Mouse (Mus musculus) cerebellum, adult 2 months (tissue): ENCODE results near the gene Furin. TPM values are rescaled to one million over a fixed set of nuclear protein-coding genes. Genes with fewer than 3 reads are reported as not detected.
"Not testable (repeated sequence)": the region's sequence is repeated elsewhere in the genome, so short reads cannot be mapped to it uniquely, and the experiment has no call there.

Experiments
- DNase-seq, 2 experiments: peaks; one replicate each; pipeline ENCODE4 v3.0.0; 2021
- H3K27ac ChIP-seq: fragments of 200-500 bp; 2 replicates; pipeline ENCODE4 v1.5.1; 2012; ENCODE audit warnings: low read length, control low read depth, inconsistent platforms; ENCODE audit not compliant: insufficient read depth
- H3K27me3 ChIP-seq: fragments of 200-500 bp; 2 replicates; pipeline ENCODE4 v1.6.1; 2012; ENCODE audit warnings: inconsistent platforms, mild to moderate bottlenecking, low read length, moderate library complexity; ENCODE audit not compliant: control insufficient read depth, insufficient read depth
- H3K4me1 ChIP-seq: fragments of 200-500 bp; 2 replicates; pipeline ENCODE4 v1.6.1; 2011; ENCODE audit warnings: low read length; ENCODE audit not compliant: control insufficient read depth, insufficient read depth
- H3K4me3 ChIP-seq: fragments of 200-500 bp; replicated peaks from 2 replicates; pipeline ENCODE3; 2011; ENCODE audit warnings: mild to moderate bottlenecking, low read depth, low read length, control low read depth; ENCODE audit not compliant: insufficient read depth
- CTCF ChIP-seq: fragments of 200-500 bp; IDR thresholded peaks from 2 replicates; pipeline ENCODE4 v1.5.1; 2011; ENCODE audit warnings: low read depth, mild to moderate bottlenecking, control low read depth, low read length, moderate library complexity, borderline replicate concordance; ENCODE audit not compliant: insufficient read depth
- POLR2A ChIP-seq: fragments of 200-500 bp; IDR thresholded peaks from 2 replicates; pipeline ENCODE4 v1.6.1; 2011; ENCODE audit warnings: low read length, control low read depth, borderline replicate concordance; ENCODE audit not compliant: insufficient read depth
- WGBS: fragments of 180-500 bp; shearing (Covaris S2); methylation state at CpG from one replicate; pipeline ENCODE4 v1.1.7; 2018; 5-methylcytosine and 5-hydroxymethylcytosine counted together
- polyA plus RNA-seq: library from polyadenylated mRNA; depleted of rRNA; stranded (reverse); fragments of >200 nt; gene quantifications from 2 replicates; pipeline ENCODE4 v1.2.3, GENCODE M21; 2012

Furin gene
- polyA plus RNA-seq, 1 experiment, result 37.3 TPM

DNA sequence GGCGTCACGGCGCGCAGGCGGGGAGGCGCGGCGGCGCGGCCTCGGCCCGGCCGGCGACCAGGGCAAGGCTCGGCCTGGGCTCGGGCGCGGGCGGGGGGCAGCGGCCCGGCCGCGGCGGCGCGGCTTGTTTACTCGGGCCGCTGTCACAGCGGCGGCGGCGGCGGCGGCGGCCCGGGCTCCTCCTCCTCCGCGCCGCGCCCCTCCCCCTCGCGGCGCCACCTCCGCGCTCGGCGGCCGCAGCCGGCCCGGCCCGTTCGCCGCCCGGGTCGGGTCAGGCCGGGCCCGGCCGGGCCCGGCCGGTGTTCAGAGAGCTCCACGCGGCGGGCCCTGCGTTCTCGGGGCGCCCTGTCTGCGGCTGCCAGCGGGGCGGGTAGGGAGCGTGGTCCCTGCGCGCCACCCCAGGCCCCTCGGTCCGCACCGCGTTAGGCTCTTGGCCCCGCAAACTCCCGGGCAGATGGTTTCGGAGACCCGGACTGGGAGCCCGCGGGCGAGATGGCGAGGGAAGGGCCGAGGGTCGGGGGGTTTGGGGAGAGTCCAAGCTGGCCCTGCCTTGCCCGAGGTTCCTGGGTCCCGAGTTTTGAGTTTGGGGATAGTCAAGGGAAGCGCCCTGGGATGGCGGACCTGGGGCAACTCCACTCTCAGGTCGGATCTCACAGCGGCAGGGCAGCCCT, 2.5 kb downstream of the Furin start:
- peaks cover 21% of the 10 kb centered on the region for H3K4me1 ChIP-seq
- 9% methylated on average over 88 of the region's 92 CpGs for WGBS
- peak overlapping the region; percentile 99 for H3K4me3 ChIP-seq
- H3K27ac ChIP-seq, result peak overlapping the region; percentile 99
- H3K27me3 ChIP-seq, result no peaks in the 10 kb centered on the region
- peak; percentile 71 to 80 for DNase-seq
- TF ChIP-seq CTCF, result no peak
- no peak for TF ChIP-seq POLR2A

DNA sequence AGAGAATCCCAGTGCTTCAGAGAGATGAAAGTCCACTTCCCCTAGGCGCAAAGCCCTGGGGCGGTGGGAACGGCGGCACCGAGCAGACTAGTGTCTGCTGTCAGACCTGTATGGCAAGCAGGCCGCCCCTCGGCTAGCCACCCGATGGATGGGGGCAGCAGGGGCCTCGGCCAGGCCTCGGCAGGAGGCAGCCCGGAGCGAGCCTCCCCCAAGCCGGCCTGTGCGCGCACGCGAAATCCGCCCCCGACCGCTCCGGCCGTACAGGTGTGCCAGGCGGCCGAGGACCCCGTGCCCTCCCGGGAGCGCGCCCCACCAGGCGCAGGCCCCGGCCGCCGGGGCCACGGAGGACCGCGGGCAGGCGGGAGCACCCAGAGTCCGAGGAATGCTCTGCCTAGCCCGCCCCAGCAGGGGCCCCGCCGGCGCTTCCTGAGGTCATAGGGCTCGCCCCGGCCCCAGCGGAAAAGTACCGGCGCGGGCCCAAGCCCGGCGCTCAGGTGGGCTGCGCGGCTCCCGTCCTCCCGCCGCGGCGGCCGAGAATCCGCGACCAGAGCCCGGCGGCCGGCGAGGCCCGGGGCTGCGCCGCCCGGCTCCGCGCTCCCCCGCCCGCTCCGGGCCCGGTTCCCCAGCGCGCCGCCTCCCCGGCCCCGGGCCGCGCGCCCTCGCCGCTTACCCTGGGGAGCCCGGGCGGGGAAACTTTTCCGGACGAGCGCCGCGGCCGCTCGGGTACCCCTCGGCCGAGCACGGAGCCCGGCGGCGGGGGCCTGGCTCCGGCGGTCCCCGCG, 3.2 kb downstream of the Furin start:
- H3K27ac ChIP-seq, result peak overlapping the region; percentile 99
- WGBS, result 2% methylated on average over 98 of the region's 102 CpGs
- peaks cover 22% of the 10 kb centered on the region for H3K4me1 ChIP-seq
- TF ChIP-seq POLR2A, result 0 out of 2 replicates have a peak, but pooled peaks have one; percentile 11
- no peak for TF ChIP-seq CTCF
- no peaks in the 10 kb centered on the region for H3K27me3 ChIP-seq
- peak overlapping the region; percentile 99 for H3K4me3 ChIP-seq
- peak; percentile 58 to 65 for DNase-seq

DNA sequence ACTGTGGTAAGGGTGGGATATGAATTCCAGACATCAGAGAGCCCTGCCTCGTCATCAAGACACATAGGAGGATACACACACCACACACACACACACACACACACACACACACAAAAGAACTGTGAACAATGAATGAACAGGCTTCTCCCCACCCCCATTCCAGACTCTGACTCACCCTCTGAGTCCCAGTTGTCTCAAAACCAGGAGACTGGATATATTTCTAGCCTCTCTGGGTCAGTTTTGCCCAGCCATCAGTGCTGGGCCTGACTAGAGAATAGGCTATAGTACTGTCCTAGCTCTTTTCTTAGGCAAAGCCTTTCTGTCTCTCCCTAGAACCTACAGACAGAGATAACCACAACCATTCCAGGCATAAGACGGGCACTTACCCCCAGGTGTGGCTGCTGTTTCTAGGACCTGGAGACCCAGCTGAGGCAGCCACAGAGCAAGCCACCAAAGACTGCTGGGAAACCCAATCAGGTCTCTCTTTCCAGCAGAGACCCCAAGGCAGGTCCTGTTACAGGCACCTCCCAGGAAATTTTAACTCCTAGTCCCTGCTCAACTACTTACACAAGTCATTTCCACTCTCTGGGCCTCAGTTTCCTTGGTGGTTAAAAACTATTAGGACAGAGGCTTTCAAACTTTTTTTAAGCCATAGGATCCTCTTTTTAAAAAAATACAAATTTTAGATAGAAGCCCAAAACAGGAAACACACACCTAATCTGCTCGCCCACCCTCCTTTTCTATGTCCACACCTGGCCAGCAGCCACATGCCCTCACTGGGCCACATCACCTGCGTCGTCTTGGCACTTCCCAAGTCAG, 4.0 kb downstream of the Furin start:
- Histone ChIP-seq H3K4me1 (peaks cover 22% of the 10 kb centered on the region), H3K27me3 (no peaks in the 10 kb centered on the region), H3K27ac (peak overlapping the region; percentile 99), H3K4me3 (peak overlapping the region; percentile 99)
- TF ChIP-seq CTCF, result no peak
- no peak for TF ChIP-seq POLR2A
- peak in 1 of 2 experiments; percentile 51 for DNase-seq
- WGBS, result 5% methylated on average over 5 of the region's 5 CpGs

DNA sequence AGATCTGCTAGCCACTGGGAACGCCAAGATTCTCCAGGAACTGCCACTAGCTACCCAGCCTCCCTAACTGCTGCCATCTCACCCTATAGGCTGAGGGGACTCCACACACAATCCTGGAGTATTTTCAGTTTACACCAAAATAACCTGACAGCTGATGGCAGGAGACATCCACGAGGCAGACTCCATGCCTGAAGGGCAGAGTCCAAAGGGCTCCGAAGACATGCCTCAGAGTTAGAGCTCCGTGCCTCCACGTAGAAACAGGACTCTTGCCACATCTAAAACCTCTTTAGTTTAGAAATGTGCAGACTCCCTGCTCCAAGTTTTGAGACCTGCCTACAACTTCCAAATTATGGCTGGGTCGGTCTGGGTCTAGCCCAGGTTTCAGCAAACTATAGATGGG, 4.7 kb downstream of the Furin start:
- DNase-seq, result no peak
- H3K4me1 ChIP-seq, result peaks cover 22% of the 10 kb centered on the region
- no peaks in the 10 kb centered on the region for H3K27me3 ChIP-seq
- peak overlapping the region; percentile 77 for H3K27ac ChIP-seq
- TF ChIP-seq POLR2A (no peak), CTCF (no peak)
- peak overlapping the region; percentile 99 for H3K4me3 ChIP-seq
- WGBS, result 12% methylated on average over 6 of the region's 6 CpGs

DNA sequence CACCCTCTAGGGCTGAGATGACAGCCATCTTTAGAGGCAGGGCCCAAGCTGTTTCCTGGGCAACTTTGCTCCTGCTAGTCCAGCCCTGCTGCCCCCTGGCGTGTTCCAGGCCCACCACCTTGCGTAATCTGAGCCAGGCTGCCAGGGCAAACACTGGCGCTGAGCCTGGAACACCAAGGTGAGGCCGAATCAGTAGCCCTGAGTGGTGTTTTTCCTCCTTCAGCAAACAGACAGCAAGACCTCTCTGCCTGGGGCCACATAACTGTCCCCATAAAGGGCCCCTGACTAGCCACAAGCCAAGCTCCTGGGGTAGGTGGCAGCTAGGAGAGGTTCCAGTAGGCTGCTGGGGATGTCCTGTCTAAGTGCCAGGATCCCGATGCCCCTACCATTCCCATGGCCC, 5.1 kb downstream of the Furin start:
- no peaks in the 10 kb centered on the region for H3K27me3 ChIP-seq
- peak overlapping the region; percentile 77 for H3K27ac ChIP-seq
- H3K4me3 ChIP-seq, result peak overlapping the region; percentile 99
- 10% methylated on average over 5 of the region's 5 CpGs for WGBS
- peaks cover 22% of the 10 kb centered on the region for H3K4me1 ChIP-seq
- DNase-seq, result peak; percentile 82 to 85
- TF ChIP-seq POLR2A (no peak), CTCF (no peak)

DNA sequence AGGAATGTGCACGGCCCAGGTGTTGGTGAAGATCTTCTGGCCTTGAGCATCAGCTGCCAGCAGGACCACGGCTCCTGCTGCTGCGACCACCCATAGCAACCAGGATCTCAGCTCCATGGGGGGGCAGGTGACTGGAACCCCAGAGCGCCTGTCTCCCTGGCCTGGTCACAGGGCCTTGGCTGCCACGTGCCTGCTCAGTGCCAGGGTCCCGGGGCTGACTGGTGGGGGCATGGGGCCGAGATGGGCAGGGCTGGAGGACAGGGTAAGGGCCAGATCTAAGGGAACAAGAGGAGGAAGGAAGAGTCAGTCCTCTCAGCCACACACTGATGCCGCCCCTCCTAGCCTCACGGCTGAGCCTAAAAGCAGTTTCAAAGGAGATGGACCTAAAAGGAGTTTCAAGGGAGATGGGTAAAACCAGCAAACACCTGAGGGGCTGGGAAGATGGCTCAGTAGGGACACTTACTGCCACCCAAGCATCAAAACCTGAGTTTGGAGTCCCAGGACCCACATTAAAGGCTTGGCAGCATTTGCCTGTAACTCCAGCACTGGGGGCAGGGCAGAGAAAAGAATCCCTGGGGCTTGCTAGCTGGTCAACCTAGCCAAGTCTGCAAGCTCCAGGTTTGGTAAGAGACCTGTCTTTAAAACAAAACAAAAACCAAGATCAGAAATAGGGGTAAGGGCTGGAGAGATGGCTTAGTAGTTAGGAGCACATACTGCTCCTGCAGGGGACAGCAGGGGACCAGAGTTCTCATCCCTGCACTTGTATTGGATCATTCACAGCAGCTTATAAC, 6.4 kb downstream of the Furin start:
- peak overlapping the region; percentile 36; the same call in 1 of the 2 replicates for H3K27ac ChIP-seq
- H3K4me3 ChIP-seq, result peak overlapping the region; percentile 5
- WGBS, result 15% methylated on average over 9 of the region's 9 CpGs

DNA sequence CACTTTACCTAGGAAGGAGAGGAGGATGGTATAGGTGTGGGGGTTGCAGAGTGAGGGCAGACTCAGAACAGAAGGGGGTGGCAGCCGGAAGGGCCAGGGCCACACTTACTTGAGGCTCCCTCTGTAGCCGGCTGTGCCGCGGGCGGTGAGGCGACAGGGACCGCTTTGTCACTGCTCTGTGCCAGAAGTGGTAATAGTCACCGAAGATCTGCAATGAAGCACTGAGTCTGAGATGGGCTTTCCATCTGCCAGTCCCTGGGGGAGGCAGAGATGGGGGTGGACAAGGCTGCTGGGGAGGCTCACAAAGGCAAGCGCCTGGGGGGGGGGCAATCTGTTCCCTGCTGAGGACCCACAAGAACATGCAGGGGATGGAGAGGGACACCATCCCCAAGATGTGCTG, 7.2 kb downstream of the Furin start:
- DNase-seq, result no peak
- Histone ChIP-seq H3K4me1 (peaks cover 18% of the 10 kb centered on the region), H3K4me3 (no peak overlapping the region), H3K27me3 (no peaks in the 10 kb centered on the region), H3K27ac (0 out of 2 replicates have a peak overlapping the region, but pooled peaks have one; percentile 35)
- no peak for TF ChIP-seq POLR2A
- no peak for TF ChIP-seq CTCF
- WGBS, result 13% methylated on average over 9 of the region's 9 CpGs

More for the DNA sequence above, 6.4 kb downstream of the Furin start:
- TF ChIP-seq POLR2A (no peak), CTCF (no peak)
- DNase-seq, result no peak
- Histone ChIP-seq H3K27me3 (no peaks in the 10 kb centered on the region), H3K4me1 (peaks cover 22% of the 10 kb centered on the region)

DNA sequence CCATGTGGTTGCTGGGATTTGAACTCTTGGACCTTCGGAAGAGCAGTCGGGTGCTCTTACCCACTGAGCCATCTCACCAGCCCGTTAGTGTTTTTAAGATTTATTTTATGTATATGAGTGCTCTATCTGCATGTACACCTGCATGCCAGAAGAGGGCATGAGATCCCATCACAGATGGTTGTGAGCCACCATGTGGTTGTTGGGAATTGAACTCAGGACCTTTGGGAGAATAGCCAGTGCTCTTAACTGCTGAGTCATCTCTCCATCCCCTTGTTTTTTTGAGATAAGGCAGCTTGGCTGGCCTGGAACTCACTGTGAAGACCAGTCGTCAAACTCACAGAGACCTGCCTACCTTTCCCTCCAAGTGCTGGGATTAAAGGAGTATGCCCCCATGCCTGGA, 8.8 kb downstream of the Furin start:
- not testable (repeated sequence) for DNase-seq, H3K4me3 ChIP-seq, H3K27ac ChIP-seq, H3K27me3 ChIP-seq
- 82% methylated on average over 4 of the region's 4 CpGs for WGBS
- H3K4me1 ChIP-seq, result peaks cover 18% of the 10 kb centered on the region
